Mouse (Mus musculus) CD4-positive helper T cell, adult 2 months (primary cell): ENCODE measurements around the gene Hspb8.

ENCODE experiments used
- DNase-seq: peaks from one replicate; pipeline ENCODE4 v3.0.0-alpha.2; 2012; ENCODE audit warnings: low read depth, missing footprints, low spot score

The Hspb8 gene

DNA sequence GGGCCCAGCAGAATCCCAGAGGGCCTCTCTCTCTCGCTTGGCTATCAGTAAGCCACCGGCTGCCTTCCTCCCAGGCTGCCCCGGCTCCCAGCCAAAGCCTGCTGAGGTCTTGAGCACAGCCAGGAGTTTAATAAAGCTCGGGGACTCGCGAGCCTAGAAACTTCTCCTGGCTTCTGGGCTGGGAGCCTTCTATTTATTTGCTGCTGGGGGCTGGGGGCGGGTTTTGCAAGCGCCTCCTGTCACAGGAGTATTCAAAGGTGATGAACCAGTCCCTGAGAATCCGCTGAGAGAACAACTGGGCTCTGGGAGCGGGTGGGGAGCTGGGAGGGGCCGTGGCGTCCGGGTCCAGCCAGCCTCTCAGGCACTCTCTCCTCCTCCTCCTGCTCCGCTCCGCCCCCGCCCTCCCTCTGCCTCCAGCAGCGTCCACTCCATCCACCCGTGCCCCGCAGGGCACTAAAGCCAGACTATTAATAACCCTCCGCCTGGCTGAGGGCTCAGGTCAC, at the start of gene Hspb8:
Gene Hspb8, minus strand, starts transcription at position 166 of the 503 bp plus-strand sequence.
- DNase-seq, result no peak

GRCm38 (mm10) chr5:116461354-116462042, 38.8 kb upstream of the Hspb8 start:
- no peak for DNase-seq

DNA sequence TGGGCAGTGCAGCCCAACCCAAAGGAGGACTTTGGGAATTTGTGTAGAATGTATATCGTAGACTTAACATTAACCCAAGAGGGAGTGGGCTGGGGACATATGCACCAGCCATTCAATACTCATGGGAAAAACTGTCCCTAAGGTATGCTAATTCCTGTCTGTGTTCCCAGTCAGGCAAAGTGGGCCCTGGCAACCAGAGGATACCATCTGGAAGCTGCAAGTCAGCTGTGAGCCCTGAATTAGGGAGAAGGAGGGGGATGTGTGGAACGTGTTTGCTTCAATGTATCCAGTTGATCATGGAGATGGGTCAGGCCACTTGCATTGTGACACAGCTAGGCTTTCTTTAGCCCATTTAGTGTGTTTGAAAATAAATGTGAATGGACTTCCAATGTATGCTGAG, 37.3 kb upstream of the Hspb8 start:
- DNase-seq, result no peak

- DNase-seq, result no peak
These were observed 35.1 kb upstream of the Hspb8 start for GRCm38 (mm10) chr5:116457791-116458190.

DNA sequence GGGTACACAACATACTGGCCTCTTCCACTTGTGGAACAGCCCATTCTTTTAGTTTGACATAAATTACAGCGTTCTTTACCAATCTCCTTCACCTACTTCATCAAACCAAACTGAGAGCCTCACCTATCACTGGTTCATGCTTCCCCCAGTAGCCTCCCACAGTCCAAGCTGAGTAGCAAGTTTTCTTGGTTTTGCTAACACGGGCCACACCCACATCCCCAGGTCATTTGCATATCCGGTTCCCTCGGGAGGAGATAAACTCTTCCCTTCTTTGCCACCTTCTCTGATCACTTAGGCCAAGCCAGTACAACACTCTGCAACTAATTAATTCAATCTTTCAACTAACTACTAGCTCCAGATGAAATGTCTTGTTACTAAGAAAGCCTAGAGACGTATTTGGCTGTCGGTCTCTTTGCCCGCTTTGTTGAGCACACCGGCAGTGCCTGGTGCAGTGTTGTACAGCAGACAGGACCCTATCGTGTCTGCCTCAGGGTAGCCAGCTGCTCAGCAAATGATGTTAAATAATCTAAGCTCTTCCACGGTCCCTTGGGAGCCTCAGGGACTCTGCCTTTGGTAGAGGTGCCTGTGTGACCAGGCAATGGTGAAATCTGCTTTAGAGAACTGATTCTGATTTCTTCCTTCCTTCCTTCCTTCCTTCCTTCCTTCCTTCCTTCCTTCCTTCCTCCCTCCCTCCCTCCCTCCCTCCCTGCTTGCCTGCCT, 34.3 kb upstream of the Hspb8 start:
- DNase-seq, result no peak

GRCm38 (mm10) chr5:116453401-116453851, 30.8 kb upstream of the Hspb8 start:
- no peak for DNase-seq

DNA sequence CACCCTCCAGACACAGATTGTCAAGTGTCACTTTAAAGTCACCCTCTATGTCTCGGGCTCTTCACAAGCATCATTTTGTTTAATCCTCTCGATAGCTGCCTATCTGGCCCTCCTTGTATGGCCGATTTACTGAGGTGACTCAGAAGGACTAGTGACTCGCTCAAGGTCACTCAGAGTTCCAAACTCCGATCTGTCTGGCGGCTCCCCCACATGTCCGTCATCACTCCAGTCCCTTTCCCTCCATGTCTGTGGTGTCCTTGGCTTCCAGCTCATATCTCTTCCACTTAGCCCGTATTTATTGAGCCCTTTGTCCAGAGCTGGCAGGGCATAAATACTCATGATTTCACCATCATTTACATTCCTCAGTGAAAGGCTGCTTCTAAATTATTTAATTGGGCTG, 28.2 kb upstream of the Hspb8 start:
- DNase-seq, result no peak

- DNase-seq, result no peak
These were observed 27.0 kb upstream of the Hspb8 start for GRCm38 (mm10) chr5:116449522-116450225.

DNA sequence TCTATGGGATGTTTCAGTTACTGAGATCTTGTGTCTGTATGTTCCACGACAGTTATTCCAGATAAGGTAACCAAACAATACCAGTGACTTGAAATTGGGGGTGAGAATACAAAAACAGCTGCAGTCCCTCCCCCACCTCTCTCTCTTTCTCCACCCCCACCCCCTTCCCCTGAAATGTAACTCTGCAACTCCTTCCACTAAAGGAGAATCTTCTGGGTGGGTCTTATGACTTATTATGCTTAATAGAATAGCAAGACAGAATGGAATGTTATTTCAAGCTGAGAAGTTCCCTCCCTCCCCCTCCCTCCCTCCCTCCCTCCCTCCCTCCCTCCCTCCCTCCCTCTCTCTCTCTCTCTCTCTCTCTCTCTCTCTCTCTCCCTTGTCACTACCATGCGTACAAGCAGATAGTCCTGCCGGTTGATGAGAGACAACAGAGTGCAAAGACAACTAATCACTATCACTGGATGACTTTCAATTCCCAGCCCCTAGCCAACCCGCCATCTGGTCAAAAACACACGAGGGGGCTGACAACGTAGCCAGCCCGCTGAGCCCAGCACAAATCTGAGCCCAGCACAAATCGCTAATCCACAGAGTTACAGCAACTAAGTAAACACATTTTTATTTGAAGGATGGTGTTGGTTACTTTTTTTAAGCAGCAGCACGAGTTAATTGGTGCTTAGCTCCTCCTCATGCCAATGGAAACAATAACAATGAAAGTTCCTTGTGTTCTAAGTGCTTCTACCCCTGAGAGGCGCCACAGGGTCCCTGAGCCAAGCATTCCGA, 25.9 kb upstream of the Hspb8 start:
- no peak for DNase-seq

- DNase-seq, result no peak
These were observed 25.2 kb upstream of the Hspb8 start for GRCm38 (mm10) chr5:116447821-116448350.

DNA sequence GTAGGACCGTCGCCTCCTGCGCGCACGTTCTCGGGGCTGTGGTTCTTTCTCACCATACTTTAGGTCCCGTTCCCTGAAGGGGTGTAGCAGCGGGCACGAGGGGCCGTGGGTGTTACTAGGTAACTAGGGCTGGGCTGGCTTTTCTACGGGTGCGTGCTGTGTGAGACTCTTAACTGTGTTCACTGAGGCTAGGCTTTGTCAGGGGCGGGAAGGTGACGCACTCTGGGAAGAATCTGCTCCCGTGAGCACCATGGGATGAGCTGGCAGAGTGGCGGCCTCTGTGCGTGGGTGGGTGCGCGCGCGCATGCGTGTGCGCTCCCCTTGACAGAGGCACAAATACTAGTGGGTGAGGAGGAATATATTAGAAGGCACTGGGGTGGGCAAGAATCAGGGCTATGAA, 23.9 kb upstream of the Hspb8 start:
- DNase-seq, result no peak

DNA sequence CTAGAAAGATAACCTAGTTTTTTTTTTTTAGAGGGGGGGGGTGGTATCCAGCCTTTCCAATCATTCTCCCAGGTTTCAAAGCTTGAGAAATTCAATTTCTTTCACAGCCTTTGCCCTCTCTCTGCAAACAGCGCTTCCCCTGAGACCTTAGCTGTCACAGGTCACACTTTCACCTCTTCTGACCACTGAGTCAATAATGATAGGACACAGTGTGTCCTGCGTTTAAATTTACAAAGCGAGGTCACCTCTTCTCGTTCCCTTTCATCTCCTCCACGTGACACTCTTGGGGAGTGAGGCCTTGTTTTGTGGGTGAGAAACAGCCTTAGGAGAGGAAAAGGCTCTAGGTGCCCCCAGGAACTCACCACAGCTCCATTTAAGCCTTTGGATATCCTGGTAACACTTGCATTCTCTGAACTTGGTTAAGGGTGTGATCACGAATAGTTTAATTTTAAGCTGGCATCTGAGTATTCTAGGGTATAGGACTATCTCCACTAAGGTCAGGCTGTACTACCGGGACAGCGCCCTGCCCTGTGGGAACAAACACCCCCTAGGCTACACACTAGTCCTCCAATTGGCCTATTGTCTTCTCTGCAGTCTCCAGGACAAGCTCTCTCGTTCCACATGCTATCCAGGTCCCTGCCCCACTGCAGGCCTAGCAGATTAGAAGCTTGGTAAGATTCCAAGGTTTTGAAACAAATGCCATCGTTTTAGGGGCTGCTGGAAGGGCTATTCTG, 23.1 kb upstream of the Hspb8 start:
- DNase-seq, result no peak

- DNase-seq, result no peak
These were observed 21.9 kb upstream of the Hspb8 start for GRCm38 (mm10) chr5:116444517-116444916.

DNA sequence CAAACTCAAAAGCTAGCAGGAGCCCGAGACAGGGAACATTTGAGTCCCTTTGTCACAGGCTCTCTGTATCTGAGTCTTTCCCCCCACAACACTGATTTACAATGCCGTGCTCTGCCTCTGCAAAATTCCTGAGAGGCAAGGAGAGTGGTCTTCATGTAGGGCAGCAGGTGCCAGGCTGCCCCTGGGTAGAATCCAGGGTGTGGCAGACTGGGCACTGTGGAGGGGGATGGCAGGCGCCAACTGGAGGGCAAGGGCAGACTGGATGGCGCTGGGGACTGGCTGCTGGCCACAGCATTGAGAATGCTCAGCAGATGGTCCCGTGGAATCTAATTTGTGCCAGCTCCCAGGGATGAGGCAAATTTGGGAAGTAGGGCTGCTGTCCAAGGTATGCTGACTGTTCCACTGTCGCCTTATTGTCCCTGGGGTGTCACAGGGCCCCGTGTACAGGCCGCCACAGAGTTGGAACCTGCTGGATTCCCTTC, 20.8 kb upstream of the Hspb8 start:
- DNase-seq, result no peak

DNA sequence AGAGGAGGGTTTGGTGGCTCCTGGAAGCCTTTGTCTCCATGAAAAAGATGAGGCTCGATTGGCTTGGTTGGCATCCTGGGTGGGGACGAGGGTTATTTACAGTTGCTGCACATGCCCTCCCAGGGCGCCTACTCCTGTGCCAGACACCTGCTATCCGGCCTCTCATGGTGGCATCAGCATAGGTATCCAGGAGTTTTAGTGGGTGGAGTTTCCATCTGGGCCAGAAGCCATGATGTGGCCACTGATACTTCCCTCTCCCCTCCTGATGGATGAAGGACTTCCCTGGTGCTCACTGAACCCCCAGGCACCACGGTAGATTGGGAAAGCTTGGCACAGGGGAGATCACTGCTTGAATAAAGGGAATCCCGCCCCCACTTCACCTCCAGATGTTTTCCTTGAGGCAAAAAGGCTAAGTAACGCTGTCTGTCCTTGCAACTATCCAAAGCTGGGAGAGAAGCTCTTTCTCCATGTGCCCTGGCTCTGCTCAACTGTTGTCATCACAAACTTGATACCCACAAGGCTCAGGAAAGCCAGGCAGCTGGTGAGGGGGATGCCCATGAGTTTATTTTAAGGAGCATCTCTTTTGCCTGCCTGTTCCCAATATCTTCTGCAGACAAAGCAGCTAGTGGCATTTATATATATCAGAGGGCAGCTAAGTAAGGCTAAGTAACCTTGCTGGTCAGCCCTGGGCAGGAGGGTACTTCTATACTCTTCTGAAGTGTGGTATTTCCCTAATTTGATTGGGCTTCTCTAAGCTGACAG, 20.2 kb upstream of the Hspb8 start:
- no peak for DNase-seq

- DNase-seq, result no peak
These were observed 17.6 kb upstream of the Hspb8 start for GRCm38 (mm10) chr5:116440251-116440650.

- no peak for DNase-seq
These were observed 15.7 kb upstream of the Hspb8 start for GRCm38 (mm10) chr5:116438328-116438727.

GRCm38 (mm10) chr5:116436117-116436516, 13.5 kb upstream of the Hspb8 start:
- no peak for DNase-seq

- DNase-seq, result no peak
These were observed 12.5 kb upstream of the Hspb8 start for GRCm38 (mm10) chr5:116434976-116435850.
